Mouse (Mus musculus) C2C12 (cell line): ENCODE results near the gene Rab40c.

Source experiments
- CEBPB ChIP-seq: IDR thresholded peaks from one replicate; pipeline ENCODE4 v1.6.1; 2011; ENCODE audit warnings: low read depth, mild to moderate bottlenecking, control low read depth, moderate library complexity
- CTCF ChIP-seq: IDR thresholded peaks from one replicate; pipeline ENCODE4 v1.5.1; 2011; ENCODE audit not compliant: control insufficient read depth, insufficient read depth, insufficient read length
- MYOD1 ChIP-seq: IDR thresholded peaks from one replicate; pipeline ENCODE4 v1.6.1; 2011; ENCODE audit warnings: low read depth; ENCODE audit not compliant: control insufficient read depth, insufficient read length
- MYOG ChIP-seq: IDR thresholded peaks from one replicate; pipeline ENCODE4 v1.6.1; 2011; ENCODE audit not compliant: control insufficient read depth, insufficient read length; ENCODE audit errors: extremely low read depth

GRCm38 (mm10) chr17:25875171-25876136 lies 44.1 kb downstream of the Rab40c start:
- TF ChIP-seq MYOD1: peak; percentile 57
- TF ChIP-seq CEBPB: no peak
- TF ChIP-seq CTCF: no peak
- TF ChIP-seq MYOG: no peak
